Mouse (Mus musculus) forebrain, embryonic 16.5 days (tissue): ENCODE results near the gene Syngr1. TPM values are rescaled to one million over a fixed set of nuclear protein-coding genes. Genes with fewer than 3 reads are reported as not detected.

Experiments used
- ATAC-seq: fragments of 200-750 bp; cut with Nextera tagmentation; 2 replicates; pipeline ENCODE4 v1.8.0; 2017; ENCODE audit warnings: mild to moderate bottlenecking, moderate library complexity
- H3K27ac ChIP-seq: fragments of 300-500 bp; sonication (generic); 2 replicates; pipeline ENCODE4 v1.5.1; 2014; ENCODE audit warnings: low read length, control low read depth
- H3K27me3 ChIP-seq: fragments of 300-500 bp; sonication (generic); replicated peaks from 2 replicates; pipeline ENCODE4 v1.6.1; 2014; ENCODE audit warnings: low read length; ENCODE audit not compliant: control insufficient read depth, insufficient read depth
- H3K36me3 ChIP-seq: fragments of 300-500 bp; sonication (generic); 2 replicates; pipeline ENCODE4 v1.6.1; 2014; ENCODE audit not compliant: control insufficient read depth, insufficient read depth
- H3K4me1 ChIP-seq: fragments of 300-500 bp; sonication (generic); replicated peaks from 2 replicates; pipeline ENCODE4 v1.6.1; 2014; ENCODE audit warnings: low read length; ENCODE audit not compliant: control insufficient read depth, insufficient read depth
- H3K4me2 ChIP-seq: fragments of 300-500 bp; sonication (generic); 2 replicates; pipeline ENCODE4 v1.6.1; 2014; ENCODE audit warnings: mild to moderate bottlenecking, low read length, control low read depth
- H3K4me3 ChIP-seq: fragments of 300-500 bp; sonication (generic); replicated peaks from 2 replicates; pipeline ENCODE4 v1.5.1; 2014; ENCODE audit warnings: mild to moderate bottlenecking, low read length, control low read depth
- H3K9ac ChIP-seq: fragments of 300-500 bp; sonication (generic); replicated peaks from 2 replicates; pipeline ENCODE4 v1.6.1; 2014; ENCODE audit warnings: low read depth, low read length, control low read depth
- H3K9me3 ChIP-seq: fragments of 300-500 bp; sonication (generic); 2 replicates; pipeline ENCODE4 v1.6.1; 2016; ENCODE audit warnings: low read length; ENCODE audit not compliant: control insufficient read depth
- WGBS: fragments of 180-500 bp; shearing (Covaris S2); extraction: QIAGEN DNeasy Blood & Tissue Kit; methylation state at CpG from one replicate; pipeline ENCODE4 v1.1.7; 2014; 5-methylcytosine and 5-hydroxymethylcytosine counted together
- polyA plus RNA-seq: library from polyadenylated mRNA; unstranded; fragments of >200 nt; fragmentation: Nextera tagmentation; extraction: Ambion mirVana; gene quantifications from 2 replicates; pipeline ENCODE4 v1.2.1, GENCODE M21; 2015

The Syngr1 gene
- polyA plus RNA-seq, 1 experiment from 2014 or later: 58.4 TPM

- no peak overlapping the region for H3K4me3 ChIP-seq
- no peak overlapping the region for H3K9ac ChIP-seq
- H3K27ac ChIP-seq: no peak overlapping the region
- H3K4me1 ChIP-seq: no peaks in the 10 kb centered on the region
- WGBS: 90% methylated on average over 22 of the region's 22 CpGs
- no peaks in the 10 kb centered on the region for H3K27me3 ChIP-seq
- no peaks in the 10 kb centered on the region for H3K9me3 ChIP-seq
- H3K4me2 ChIP-seq: no peak overlapping the region
- ATAC-seq: no peak
- H3K36me3 ChIP-seq: peaks cover 24% of the 10 kb centered on the region
Observed at GRCm38 (mm10) chr15:80157197-80157943, 66.2 kb downstream of the Syngr1 start.

GRCm38 (mm10) chr15:80158001-80158706, 67.0 kb downstream of the Syngr1 start:
- Histone ChIP-seq H3K27me3 (no peaks in the 10 kb centered on the region), H3K4me2 (no peak overlapping the region), H3K9ac (no peak overlapping the region), H3K4me3 (no peak overlapping the region), H3K36me3 (peaks cover 22% of the 10 kb centered on the region), H3K4me1 (peaks cover under 1% of the 10 kb centered on the region; the same call in 1 of the 2 replicates), H3K9me3 (no peaks in the 10 kb centered on the region), H3K27ac (no peak overlapping the region)
- WGBS: 89% methylated on average over 5 of the region's 5 CpGs
- no peak for ATAC-seq

- Histone ChIP-seq H3K4me2 (no peak overlapping the region), H3K4me1 (peaks cover 5% of the 10 kb centered on the region; the same call in 1 of the 2 replicates), H3K4me3 (no peak overlapping the region), H3K27ac (no peak overlapping the region), H3K27me3 (no peaks in the 10 kb centered on the region), H3K9ac (no peak overlapping the region), H3K36me3 (peaks cover 22% of the 10 kb centered on the region), H3K9me3 (no peaks in the 10 kb centered on the region)
- no peak for ATAC-seq
- 77% methylated on average over 4 of the region's 4 CpGs for WGBS
Observed at GRCm38 (mm10) chr15:80158707-80159090, 67.6 kb downstream of the Syngr1 start.

GRCm38 (mm10) chr15:80159286-80159901, 68.3 kb downstream of the Syngr1 start:
- H3K4me3 ChIP-seq: no peak overlapping the region
- H3K27me3 ChIP-seq: no peaks in the 10 kb centered on the region
- no peak overlapping the region for H3K9ac ChIP-seq
- peaks cover 22% of the 10 kb centered on the region for H3K36me3 ChIP-seq
- WGBS: 57% methylated on average over 8 of the region's 8 CpGs
- ATAC-seq: no peak
- no peak overlapping the region for H3K4me2 ChIP-seq
- H3K4me1 ChIP-seq: peaks cover 5% of the 10 kb centered on the region; the same call in 1 of the 2 replicates
- H3K9me3 ChIP-seq: no peaks in the 10 kb centered on the region
- H3K27ac ChIP-seq: no peak overlapping the region

- Histone ChIP-seq H3K4me3 (no peak overlapping the region), H3K4me2 (no peak overlapping the region), H3K4me1 (peaks cover 6% of the 10 kb centered on the region), H3K9me3 (no peaks in the 10 kb centered on the region), H3K36me3 (peaks cover 22% of the 10 kb centered on the region), H3K27ac (no peak overlapping the region), H3K27me3 (no peaks in the 10 kb centered on the region), H3K9ac (no peak overlapping the region)
- ATAC-seq: no peak
- 90% methylated on average over 13 of the region's 13 CpGs for WGBS
Observed at GRCm38 (mm10) chr15:80160223-80160622, 69.1 kb downstream of the Syngr1 start.

- Histone ChIP-seq H3K4me1 (peaks cover 8% of the 10 kb centered on the region), H3K36me3 (peaks cover 18% of the 10 kb centered on the region), H3K27me3 (no peaks in the 10 kb centered on the region), H3K27ac (no peak overlapping the region), H3K4me2 (no peak overlapping the region), H3K9me3 (no peaks in the 10 kb centered on the region), H3K4me3 (no peak overlapping the region), H3K9ac (no peak overlapping the region)
- no peak for ATAC-seq
- 85% methylated on average over 4 of the region's 4 CpGs for WGBS
Observed at GRCm38 (mm10) chr15:80160726-80161125, 69.6 kb downstream of the Syngr1 start.

- Histone ChIP-seq H3K27me3 (no peaks in the 10 kb centered on the region), H3K36me3 (peaks cover 15% of the 10 kb centered on the region), H3K9ac (no peak overlapping the region), H3K4me3 (no peak overlapping the region), H3K4me2 (no peak overlapping the region), H3K9me3 (no peaks in the 10 kb centered on the region), H3K27ac (no peak overlapping the region), H3K4me1 (peaks cover 8% of the 10 kb centered on the region)
- no peak for ATAC-seq
- 88% methylated on average over 3 of the region's 3 CpGs for WGBS
Observed at GRCm38 (mm10) chr15:80161199-80161598, 70.1 kb downstream of the Syngr1 start.

GRCm38 (mm10) chr15:80162401-80162964, 71.3 kb downstream of the Syngr1 start:
- Histone ChIP-seq H3K27ac (no peak overlapping the region), H3K4me2 (no peak overlapping the region), H3K27me3 (no peaks in the 10 kb centered on the region), H3K36me3 (peaks cover 15% of the 10 kb centered on the region), H3K4me1 (peaks cover 8% of the 10 kb centered on the region), H3K4me3 (no peak overlapping the region), H3K9me3 (no peaks in the 10 kb centered on the region), H3K9ac (no peak overlapping the region)
- ATAC-seq: no peak
- 91% methylated on average over 4 of the region's 4 CpGs for WGBS

DNA sequence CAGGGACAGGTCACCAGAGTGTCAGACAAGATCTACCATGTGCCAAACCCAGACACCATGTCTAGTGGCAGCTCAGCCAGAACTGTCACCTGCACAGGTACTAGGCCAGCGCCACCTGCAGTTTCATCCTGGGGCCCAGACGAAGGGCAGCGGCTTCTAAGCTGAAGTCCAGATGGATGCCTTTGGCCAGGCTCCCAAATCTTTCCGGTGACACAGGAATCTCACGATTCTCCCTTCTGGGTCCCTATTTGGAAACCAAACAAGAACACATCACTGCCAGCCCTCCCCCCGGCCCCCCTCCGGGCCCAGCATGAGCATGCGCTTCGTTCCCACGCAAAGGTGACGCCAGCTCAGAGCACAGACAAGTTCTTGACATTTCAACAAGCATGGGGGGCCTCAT, 72.1 kb downstream of the Syngr1 start:
- no peak for ATAC-seq

More for the DNA sequence above, 72.1 kb downstream of the Syngr1 start:
- H3K4me2 ChIP-seq: no peak overlapping the region
- H3K27me3 ChIP-seq: no peaks in the 10 kb centered on the region
- no peak overlapping the region for H3K27ac ChIP-seq
- no peaks in the 10 kb centered on the region for H3K9me3 ChIP-seq
- WGBS: 59% methylated on average over 11 of the region's 11 CpGs
- H3K36me3 ChIP-seq: peaks cover 10% of the 10 kb centered on the region
- no peak overlapping the region for H3K9ac ChIP-seq
- no peak overlapping the region for H3K4me3 ChIP-seq
- peaks cover 8% of the 10 kb centered on the region for H3K4me1 ChIP-seq
